Mouse (Mus musculus) layer of hippocampus, adult 2 months (tissue): ENCODE measurements at regions not wholly inside any gene's neighbourhood (a gene's known extent, or its start where the extent isn't known, plus 50 kb on each side); places are given as distances from the start of the nearest gene placed in this dataset.

ENCODE experiments used
- DNase-seq, 2 experiments: peaks; one replicate each; pipeline ENCODE4 v3.0.0; 2022; ENCODE audit warnings: low spot score in 2 of 2
- H3K27ac ChIP-seq: fragments of 200-600 bp; 2 replicates; pipeline ENCODE4 v1.8.1; 2022
- H3K4me3 ChIP-seq: fragments of 200-600 bp; 2 replicates; pipeline ENCODE4 v1.8.1; 2022; ENCODE audit warnings: mild to moderate bottlenecking
- CTCF ChIP-seq: fragments of 200-600 bp; conservative IDR thresholded peaks from 2 replicates; pipeline ENCODE4 v1.8.1; 2022; ENCODE audit warnings: antibody characterized with exemption, mild to moderate bottlenecking, moderate library complexity

DNA sequence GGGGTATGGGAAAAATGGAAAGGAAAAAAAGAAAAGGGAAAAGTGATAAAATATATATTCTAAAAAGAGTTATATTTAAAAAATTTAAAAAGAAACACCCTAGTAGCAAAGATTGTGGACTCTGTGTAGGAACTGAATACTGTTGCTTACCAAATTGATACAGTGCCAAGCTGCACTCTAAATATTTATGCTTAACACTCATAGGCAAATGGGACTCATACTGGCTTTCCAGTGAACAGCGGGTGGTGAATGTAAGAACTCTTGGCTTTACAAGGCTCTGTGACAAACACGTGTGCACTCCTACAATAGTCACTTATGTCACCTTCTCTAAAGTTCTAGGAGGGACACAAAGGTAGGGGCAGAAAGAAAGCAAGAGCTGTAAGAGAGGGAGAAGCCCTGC, 1320.8 kb downstream of the Gsdmc2 start:
- TF ChIP-seq CTCF, result no peak
- DNase-seq, result no peak
- Histone ChIP-seq H3K27ac (no peak overlapping the region), H3K4me3 (no peak overlapping the region)

DNA sequence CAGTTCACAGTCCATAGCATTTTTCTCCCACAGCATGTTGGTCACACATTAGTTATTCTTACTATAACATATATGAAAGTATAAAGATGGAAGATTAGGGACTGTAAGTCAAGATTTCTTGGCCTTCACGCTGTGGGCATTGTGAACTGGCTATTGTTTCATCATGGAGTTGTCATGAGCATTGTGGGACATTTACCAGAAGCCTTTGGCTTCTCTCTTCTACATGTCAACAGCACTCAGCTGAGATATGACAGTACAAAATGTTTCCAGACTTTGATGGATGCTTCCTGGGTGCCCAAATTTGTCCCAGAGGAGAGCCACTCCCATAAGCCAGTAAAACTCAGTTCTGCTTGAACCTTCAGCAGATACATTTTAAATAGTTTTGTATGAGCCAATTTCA, 1331.5 kb downstream of the Gsdmc2 start:
- no peak for DNase-seq
- Histone ChIP-seq H3K4me3 (no peak overlapping the region), H3K27ac (no peak overlapping the region)
- TF ChIP-seq CTCF, result no peak

DNA sequence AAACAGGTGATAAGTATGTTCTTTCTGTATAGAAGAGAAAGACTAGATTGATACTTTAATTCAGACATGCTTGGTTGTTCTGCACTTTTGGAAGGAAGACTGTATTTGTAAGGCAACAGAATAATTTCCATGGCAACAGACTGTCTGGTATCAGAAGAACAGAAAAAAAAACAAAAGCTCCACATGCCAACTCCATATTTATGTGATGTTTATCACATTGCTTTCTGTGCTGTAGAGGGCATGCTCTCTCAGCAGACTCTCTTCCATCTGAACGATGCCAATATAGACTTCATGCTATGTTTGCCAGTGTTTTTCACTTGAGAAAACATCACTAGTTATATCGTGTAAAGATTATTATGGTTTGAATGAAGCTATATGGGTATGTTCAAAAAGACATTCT, 1333.5 kb downstream of the Gsdmc2 start:
- peak in 1 of 2 experiments; percentile 11 for DNase-seq
- Histone ChIP-seq H3K4me3 (no peak overlapping the region), H3K27ac (peak overlapping the region; percentile 64; the same call in 1 of the 2 replicates)
- peak; percentile 36 for TF ChIP-seq CTCF

DNA sequence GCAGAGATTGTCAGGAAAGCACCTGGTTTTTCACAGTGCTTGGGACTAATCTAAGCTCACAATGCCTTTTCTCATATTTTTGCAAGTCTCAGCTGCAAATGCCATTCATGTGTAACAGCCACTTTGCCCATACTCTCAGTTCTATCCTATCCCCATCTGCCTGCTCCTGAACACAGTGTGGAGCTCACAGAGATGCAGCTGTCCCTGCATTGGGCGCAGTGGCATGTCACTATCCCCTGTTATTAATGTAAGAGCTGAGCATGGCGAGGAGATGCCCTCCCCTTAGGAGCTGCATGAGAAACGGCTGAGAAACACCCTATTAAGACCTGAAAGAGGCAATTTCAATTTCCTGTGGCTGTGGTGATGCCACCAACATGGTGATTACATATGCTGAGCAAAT, 1341.1 kb downstream of the Gsdmc2 start:
- TF ChIP-seq CTCF, result no peak
- Histone ChIP-seq H3K4me3 (no peak overlapping the region), H3K27ac (no peak overlapping the region)
- DNase-seq, result no peak

DNA sequence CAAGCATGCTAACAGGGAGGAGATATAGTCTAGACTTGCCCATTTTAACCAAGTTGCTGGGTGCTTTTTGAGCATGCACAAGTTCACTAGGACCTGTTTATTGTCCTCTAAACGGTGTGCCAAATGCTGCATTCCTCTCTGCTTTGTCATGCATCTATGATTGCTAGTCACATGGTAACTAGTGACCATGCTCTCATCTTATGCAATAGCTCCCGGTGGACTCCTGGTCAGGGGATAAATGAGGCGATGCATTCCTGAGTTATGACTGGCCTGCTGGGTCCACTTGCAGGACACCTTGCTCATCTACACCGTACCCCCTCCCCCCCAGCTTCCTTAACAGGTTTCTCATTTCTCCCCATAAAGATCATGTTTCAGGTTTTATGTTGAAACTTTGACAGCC, 1344.0 kb downstream of the Gsdmc2 start:
- Histone ChIP-seq H3K4me3 (no peak overlapping the region), H3K27ac (no peak overlapping the region)
- TF ChIP-seq CTCF, result no peak
- DNase-seq, result no peak

DNA sequence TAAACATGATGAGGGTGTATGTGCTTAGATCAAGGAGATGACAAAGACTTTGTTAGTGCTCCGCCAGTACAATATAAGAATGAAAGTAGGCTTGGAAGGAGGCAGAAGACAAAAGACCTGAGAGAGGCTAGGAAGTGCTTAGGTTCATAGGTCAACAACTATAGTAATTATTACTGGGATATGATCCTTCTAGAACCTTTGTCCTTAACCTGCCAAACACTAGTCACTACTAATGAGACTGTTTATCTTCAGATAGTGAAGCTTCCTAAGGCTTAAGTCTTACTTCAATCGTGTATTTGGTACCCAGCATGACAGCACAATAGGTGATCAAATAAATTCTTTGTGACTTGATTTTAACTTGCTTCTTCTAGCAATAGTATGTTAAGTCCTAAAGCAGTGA, 1344.5 kb downstream of the Gsdmc2 start:
- DNase-seq, result no peak
- H3K27ac ChIP-seq, result no peak overlapping the region
- no peak for TF ChIP-seq CTCF
- no peak overlapping the region for H3K4me3 ChIP-seq

DNA sequence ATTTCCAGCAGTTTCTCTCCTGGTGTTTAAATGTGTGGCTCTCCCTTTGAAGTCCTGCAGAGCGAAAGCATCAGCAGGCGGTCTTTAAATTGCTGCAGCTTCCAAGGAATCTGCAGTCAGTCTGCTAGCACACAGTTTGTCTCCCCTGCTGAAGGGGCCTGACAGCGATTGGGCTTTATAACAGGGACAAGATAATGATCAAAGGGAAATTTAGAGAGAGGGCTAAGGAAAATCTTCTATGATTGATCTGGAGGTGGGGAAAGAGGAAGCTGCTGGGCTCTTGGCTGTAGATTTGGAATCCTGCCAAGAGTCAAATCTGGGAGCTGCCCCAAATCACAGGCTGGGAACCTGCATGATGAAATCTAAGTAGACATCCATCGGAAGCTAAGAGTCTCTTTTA, 1348.8 kb downstream of the Gsdmc2 start:
- TF ChIP-seq CTCF, result no peak
- Histone ChIP-seq H3K4me3 (no peak overlapping the region), H3K27ac (no peak overlapping the region)
- no peak for DNase-seq

DNA sequence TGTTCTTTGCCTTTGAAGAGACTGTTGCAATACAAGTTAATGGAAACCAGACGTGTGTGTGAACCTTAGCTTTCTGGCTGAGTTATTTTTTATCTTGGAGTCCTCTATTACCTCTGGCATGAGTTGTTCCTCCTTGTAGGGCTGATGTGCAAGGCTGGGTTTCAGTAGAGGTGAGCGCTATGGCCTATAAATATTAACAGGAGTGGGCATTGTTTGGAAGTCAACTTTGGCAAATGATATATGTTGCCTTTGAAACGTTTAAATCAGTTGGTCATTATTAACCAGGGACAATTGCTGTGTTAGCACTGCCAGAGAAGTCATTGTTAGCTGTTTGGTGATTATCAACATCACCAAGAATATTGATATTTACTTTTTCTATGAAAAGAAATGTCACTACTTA, 1352.6 kb downstream of the Gsdmc2 start:
- Histone ChIP-seq H3K4me3 (no peak overlapping the region), H3K27ac (no peak overlapping the region)
- no peak for DNase-seq
- TF ChIP-seq CTCF, result no peak

DNA sequence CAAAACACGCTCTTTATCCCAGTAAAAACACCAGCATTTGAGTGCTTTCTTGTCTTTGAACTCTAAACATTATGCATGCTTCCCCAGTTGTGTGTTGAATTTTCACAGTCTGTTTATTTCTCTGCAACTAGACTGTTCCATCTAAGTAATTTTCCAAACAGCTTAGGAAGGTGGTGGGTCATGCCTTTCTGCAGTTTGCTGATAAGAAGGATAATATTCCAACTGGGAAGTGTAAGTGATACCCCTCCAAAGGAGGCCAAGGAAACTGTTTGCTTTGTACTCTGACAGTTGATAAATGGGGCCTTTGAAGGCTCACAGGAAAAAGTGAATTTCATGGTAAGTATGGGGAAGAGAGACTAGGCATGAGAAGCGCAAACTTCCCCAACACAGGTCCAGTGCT, 1354.4 kb downstream of the Gsdmc2 start:
- no peak for DNase-seq
- Histone ChIP-seq H3K4me3 (no peak overlapping the region), H3K27ac (no peak overlapping the region)
- no peak for TF ChIP-seq CTCF

DNA sequence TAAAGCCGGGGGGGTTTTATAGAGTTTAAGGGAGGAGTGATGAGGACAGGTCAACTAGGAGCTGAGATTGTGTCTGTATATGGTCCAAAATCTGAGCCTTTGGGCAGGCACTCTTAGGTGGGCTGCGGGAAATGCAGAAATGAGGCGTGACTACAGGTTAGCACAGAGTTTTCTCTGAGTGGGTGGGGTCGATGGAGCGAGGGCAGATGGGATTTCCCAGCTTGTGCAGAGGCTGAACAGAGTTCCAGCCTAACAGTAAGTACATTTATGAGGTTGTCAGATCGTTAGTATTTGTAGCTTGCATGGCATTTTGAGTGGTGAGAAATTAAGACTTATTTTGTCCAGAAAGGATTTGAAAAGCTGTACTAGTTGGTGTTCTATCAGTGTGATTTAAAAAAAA, 1358.4 kb downstream of the Gsdmc2 start:
- no peak for TF ChIP-seq CTCF
- Histone ChIP-seq H3K27ac (no peak overlapping the region), H3K4me3 (no peak overlapping the region)
- no peak for DNase-seq

DNA sequence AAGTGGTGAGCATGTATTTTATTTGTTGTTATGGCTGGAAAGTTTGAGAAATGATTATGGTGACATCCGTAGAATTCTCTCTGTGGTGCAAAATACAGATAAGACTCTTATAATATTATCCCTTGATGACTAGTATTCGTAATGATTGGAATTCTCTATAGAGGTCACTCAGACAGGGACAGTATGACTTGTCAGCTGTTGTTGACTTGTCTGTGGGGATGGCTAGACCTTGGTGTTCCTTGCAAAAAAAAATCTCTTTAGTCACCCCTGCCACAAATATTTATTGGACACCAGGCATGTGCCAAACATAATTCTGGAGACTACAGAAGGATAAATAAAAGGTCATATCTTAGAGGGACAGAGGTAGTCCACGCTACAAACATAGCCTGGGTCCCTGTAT, 1360.6 kb downstream of the Gsdmc2 start:
- no peak for TF ChIP-seq CTCF
- no peak overlapping the region for H3K4me3 ChIP-seq
- no peak for DNase-seq
- H3K27ac ChIP-seq, result no peak overlapping the region

DNA sequence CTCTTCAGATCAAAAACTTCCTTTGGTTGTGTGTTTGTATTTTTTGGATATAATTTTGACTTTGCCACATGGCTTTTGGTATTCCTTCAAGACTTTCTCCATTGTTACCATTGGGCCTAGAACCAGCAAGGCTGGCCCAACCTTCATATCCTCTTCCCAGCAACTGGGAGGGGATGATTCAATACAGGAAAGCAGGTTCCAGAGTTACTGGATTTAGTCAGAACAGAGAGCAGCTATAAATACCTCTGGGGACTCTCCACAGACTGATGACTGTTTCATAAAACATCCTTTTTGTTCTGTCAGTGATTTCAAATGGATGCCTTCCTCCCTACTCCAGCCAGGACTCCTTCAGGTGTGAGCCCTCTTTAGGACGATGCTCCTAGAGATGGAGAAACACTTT, 1361.4 kb downstream of the Gsdmc2 start:
- Histone ChIP-seq H3K4me3 (no peak overlapping the region), H3K27ac (no peak overlapping the region)
- TF ChIP-seq CTCF, result no peak
- no peak for DNase-seq

DNA sequence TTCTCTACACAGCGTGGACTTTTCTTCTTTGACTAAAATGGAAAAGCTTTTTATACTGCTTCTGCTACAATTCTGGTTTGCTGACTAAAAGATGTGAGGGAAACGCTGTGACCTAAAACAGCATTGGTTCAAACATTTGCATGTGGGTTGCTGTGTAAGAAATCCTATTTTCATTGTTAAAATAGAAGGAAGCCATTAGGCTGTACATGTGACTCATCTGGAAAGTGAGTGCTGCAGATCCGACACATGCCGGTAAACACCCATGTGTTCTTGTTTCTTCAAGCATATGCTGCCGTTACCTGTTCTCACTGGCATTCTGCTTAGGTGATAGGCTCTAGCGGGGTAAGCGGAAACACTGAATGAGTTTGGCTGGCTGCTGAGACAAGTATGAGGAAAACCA, 1362.6 kb downstream of the Gsdmc2 start:
- no peak for TF ChIP-seq CTCF
- DNase-seq, result no peak
- H3K27ac ChIP-seq, result no peak overlapping the region
- H3K4me3 ChIP-seq, result no peak overlapping the region

DNA sequence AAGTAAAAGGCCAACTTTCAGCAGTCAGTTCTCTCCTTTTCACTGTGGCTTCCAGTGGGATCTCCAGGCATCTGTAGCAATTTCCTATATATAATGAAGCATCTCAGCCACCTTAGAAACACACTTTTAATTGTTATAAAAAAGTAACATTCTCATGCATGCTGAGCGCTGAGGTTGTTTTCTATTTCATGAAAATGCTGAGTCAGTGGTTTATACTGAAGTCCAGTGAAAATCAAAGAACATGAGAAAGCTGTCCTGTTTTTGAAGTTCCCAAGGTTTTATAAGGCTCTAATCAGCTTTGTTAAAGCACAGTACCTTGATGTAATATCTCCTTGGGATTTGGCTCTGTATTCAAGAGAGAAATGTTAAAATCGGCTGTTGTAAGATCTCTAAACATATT, 1367.2 kb downstream of the Gsdmc2 start:
- H3K27ac ChIP-seq, result no peak overlapping the region

DNA sequence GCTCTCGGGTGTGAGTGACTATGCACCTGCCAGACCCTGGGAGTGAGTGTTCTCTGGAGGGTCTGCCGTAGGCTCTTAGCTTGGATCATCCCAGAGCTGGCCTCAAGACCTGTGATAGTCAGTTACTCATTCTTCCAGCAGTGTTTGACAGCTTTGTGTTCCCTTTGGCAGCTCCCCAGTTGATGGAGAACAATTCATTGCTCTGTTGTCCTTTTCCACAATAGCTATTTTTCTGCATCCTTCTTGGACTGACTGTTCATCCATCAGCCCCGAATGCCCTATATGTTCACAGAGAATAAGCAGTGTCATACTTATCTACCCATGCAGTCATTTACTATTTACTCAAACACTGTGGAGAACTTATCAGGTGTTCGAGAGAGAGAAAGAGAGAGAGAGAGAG, 1368.5 kb downstream of the Gsdmc2 start:
- Histone ChIP-seq H3K4me3 (no peak overlapping the region), H3K27ac (no peak overlapping the region)
- TF ChIP-seq CTCF, result no peak
- DNase-seq, result no peak

More for the DNA sequence above, 1367.2 kb downstream of the Gsdmc2 start:
- H3K4me3 ChIP-seq, result no peak overlapping the region
- no peak for DNase-seq
- TF ChIP-seq CTCF, result no peak
